Mouse (Mus musculus) cerebellum, adult 8-10 months (tissue): ENCODE results near the gene Tbc1d10c.
"Not testable (repeated sequence)": the region's sequence is repeated elsewhere in the genome, so short reads cannot be mapped to it uniquely, and the experiment has no call there.

ENCODE experiments used
- DNase-seq: peaks from one replicate; pipeline ENCODE4 v3.0.0; 2022

Gene Tbc1d10c

DNA sequence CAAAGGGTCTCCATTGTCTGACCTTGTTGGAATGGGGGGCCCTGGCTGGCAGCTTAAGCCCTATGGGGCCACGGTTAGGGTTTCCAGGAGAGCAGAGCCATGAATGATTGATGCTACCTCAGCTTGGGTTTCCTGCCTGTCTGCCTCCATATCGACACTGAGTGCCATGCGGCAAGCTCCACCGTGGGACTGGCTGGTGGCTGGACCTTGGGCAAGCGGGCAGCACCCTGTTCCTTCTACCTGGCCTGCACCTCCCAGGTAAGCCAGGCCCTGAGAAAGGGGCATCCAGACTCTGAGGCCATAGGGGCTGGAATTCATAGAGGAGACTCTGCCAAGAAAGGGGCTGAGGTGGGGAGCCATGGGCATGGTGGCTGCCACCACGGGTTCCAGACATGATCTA lies 50.9 kb downstream of the Tbc1d10c start:
- no peak for DNase-seq

DNA sequence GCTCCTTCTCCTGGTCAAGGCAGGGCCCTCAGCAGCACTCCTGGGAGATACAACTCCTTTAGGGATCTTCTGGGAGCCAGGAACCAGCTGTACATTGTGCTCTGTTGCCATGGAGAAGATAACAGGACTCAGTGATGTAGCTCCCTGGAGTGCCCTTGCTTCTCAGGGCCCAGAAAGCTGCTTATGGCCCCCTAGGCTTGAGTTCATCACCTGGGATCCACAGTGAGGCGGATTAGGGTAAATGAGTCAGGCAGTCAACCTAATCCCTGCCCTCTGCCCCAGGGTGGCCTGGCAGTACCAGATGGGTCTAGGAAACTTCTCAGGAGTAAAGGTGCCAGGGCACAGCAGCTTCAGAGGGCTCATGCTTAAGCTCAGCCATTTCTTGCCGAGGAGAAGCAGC lies 51.6 kb downstream of the Tbc1d10c start, which contains the start of gene Gpr152:
Gene Gpr152, plus strand, starts transcription at position 342 of the 400 bp plus-strand sequence.
- DNase-seq, result no peak

DNA sequence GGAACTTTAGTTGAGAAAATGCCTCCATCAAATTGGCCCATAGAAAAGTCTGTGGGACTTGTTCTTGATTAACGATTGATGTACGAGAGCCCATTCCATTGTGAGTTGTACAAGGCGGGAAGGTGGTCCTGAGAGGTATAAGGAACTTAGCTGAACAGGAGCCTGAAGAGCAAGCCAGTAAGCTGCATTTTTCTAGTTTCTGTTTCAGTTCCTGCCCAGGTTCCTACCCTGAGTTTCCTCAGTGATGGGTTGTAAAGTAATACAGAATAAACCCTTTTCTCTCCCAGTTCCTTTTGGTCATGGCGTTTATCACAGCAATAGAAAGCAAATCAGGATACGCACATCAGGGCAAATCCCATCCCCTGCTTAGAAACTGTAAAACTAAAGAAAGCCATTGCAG lies 53.2 kb downstream of the Tbc1d10c start:
- DNase-seq, result no peak

DNA sequence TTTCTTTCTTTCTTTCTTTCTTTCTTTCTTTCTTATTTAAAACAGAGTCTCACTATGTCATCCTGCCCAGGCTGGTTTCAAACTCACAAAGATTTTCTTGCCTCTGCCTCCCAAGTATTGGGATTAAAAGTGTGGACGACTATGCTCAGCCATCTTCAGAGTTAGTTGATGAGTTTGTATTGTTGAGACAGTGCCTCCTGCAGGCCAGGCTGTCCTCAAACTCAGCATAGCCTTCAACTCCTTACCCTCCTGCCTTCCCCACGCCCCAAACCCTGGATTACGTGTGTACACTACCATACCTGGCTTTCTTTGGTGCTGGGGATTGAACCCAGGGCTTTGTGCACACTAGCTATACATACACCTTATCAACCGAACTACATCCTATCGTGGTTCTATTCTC lies 54.6 kb downstream of the Tbc1d10c start:
- DNase-seq, result no peak

DNA sequence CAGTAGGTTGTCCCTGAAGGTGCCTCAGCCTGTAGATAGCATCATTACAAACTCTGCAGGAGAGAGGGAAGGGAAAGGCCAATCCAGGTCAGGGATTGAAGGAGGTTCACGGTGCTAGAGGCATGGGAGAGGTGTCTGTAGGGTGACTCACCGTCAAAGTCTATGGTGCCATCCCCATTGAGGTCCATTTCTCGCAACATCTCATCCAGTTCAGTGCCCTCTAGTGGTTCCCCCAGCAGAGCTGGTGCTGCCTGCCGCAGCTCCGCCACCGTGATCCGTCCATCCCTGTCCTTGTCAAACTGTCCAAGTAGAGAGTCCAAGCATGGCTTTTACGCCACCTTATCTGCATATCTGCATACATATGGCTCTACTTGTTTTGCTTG lies 55.1 kb downstream of the Tbc1d10c start:
- DNase-seq, result not testable (repeated sequence)

DNA sequence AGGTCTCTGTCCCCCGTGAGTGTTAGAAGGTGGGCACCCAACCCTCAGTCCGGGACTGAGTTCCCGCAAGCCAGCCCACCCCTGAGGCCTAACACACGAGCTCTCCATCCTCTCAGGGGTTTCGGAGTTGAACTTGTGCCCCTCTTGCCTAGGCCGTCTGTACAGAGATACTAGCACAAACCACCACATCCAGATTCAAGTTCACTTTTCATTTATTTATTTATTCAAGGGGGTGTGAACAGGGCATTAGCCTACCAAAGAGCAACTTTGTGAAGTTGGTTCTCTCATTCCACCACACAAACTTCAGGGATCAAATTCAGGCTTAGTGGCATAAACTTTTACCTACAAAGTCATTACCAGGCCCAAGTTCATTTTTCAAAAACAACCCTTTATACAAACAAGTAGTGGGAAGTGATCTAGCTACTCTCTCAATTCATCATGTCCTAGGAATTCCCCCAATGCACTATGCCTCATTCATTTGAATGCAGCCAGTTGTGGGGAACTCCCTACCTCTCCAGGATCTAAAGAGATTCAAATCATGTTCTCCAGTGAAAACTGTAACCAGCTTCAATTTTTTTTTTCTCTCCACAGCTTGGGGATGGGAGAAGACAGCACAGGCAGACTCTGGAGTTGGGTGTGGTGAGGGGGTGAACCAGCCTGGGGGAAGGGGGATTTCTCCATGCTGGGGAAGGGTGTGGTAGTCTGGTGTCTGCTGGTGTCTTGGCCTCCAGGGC lies 55.7 kb downstream of the Tbc1d10c start:
- DNase-seq, result not testable (repeated sequence)

DNA sequence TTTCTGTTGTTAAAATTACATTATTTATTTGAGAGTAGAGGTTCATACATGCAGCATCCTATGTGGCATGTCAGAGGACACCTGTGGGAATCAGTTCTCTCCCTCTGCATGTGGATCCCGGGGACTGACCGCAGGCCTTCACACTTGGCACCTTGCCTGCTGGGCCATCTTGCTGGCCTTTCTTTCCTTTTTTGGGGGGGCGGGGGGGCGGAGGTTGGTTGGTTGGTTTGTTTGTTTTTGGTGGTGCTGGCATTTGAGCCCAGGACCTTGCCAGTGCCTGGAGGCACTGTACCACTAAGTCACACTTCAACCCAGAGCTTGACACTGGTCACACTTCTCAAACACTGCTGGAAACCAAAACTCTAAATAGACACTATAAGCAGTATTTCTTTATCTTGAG lies 56.7 kb downstream of the Tbc1d10c start:
- no peak for DNase-seq
